Mouse (Mus musculus) ES-E14 (cell line): ENCODE measurements at regions not wholly inside any gene's neighbourhood (a gene's known extent, or its start where the extent isn't known, plus 50 kb on each side); places are given as distances from the start of the nearest gene placed in this dataset.

Experiments
- DNase-seq: peaks from one replicate; pipeline ENCODE4 v3.0.0-alpha.2; 2013; ENCODE audit warnings: low read depth, low spot score
- H3K27ac ChIP-seq: 2 replicates; pipeline ENCODE4 v1.5.1; 2012; ENCODE audit warnings: low read depth, mild to moderate bottlenecking, low read length, moderate library complexity, mixed read lengths; ENCODE audit not compliant: poor library complexity, insufficient read depth, severe bottlenecking
- H3K36me3 ChIP-seq: 2 replicates; pipeline ENCODE4 v1.6.1; 2012; ENCODE audit warnings: mild to moderate bottlenecking, low read length, moderate library complexity, mixed read lengths; ENCODE audit not compliant: control insufficient read depth, poor library complexity, insufficient read depth, severe bottlenecking
- H3K4me1 ChIP-seq, 2 experiments: fragments of 150-350 bp in 1 of 2; sonication (generic) in 1 of 2; 2 replicates each; pipeline ENCODE4 v1.6.1; 2012; ENCODE audit warnings: low read length in 2 of 2, mild to moderate bottlenecking in 1 of 2, mixed read lengths in 1 of 2; ENCODE audit not compliant: control insufficient read depth in 2 of 2, insufficient read depth in 2 of 2, poor library complexity in 1 of 2
- H3K4me3 ChIP-seq, 2 experiments: fragments of 150-350 bp in 1 of 2; sonication (generic) in 1 of 2; 2 replicates each; pipeline ENCODE4 v1.5.1; 2012; ENCODE audit warnings: low read length in 2 of 2, low read depth in 1 of 2, mild to moderate bottlenecking in 1 of 2, mixed read lengths in 1 of 2; ENCODE audit not compliant: insufficient read depth in 1 of 2, poor library complexity in 1 of 2, severe bottlenecking in 1 of 2
- H3K9ac ChIP-seq: 2 replicates; pipeline ENCODE4 v1.6.1; 2012; ENCODE audit warnings: low read depth, mild to moderate bottlenecking, low read length, mixed read lengths; ENCODE audit not compliant: poor library complexity, insufficient read depth, severe bottlenecking
- H3K9me3 ChIP-seq: fragments of 150-350 bp; sonication (generic); 2 replicates; pipeline ENCODE4 v1.6.1; 2012; ENCODE audit warnings: low read depth, mild to moderate bottlenecking, low read length; ENCODE audit not compliant: control insufficient read depth, insufficient read depth
- CHD2 ChIP-seq: IDR thresholded peaks from 2 replicates; pipeline ENCODE4 v1.6.1; 2014; ENCODE audit warnings: mild to moderate bottlenecking, low read depth, low read length, inconsistent platforms
- HCFC1 ChIP-seq: IDR thresholded peaks from 2 replicates; pipeline ENCODE4 v1.6.1; 2012; ENCODE audit warnings: low read length, inconsistent platforms, borderline replicate concordance; ENCODE audit not compliant: insufficient read depth
- MAFK ChIP-seq: IDR thresholded peaks from 2 replicates; pipeline ENCODE4 v1.6.1; 2014; ENCODE audit warnings: mild to moderate bottlenecking, low read depth, low read length, inconsistent platforms; ENCODE audit not compliant: insufficient read depth
- ZC3H11A ChIP-seq: IDR thresholded peaks from 2 replicates; pipeline ENCODE4 v1.6.1; 2012; ENCODE audit warnings: low read depth, mild to moderate bottlenecking, inconsistent platforms, low read length, borderline replicate concordance
- ZNF384 ChIP-seq: IDR thresholded peaks from 2 replicates; pipeline ENCODE4 v1.6.1; 2012; ENCODE audit warnings: low read depth, low read length, inconsistent platforms
- in situ Hi-C, 2 experiments: fragments of 600-800 bp; cut with MboI; formaldehyde crosslinking; loops; one replicate each; pipeline ENCODE4 v1.15.1; 2025; ENCODE audit warnings: low sequenced_read_pairs in 2 of 2, inconsistent platforms in 1 of 2; ENCODE audit not compliant: unreplicated experiment in 2 of 2

- DNase-seq = no peak
- no peaks in the 10 kb centered on the region for H3K9me3 ChIP-seq
- H3K4me3 ChIP-seq = no peak overlapping the region
- H3K36me3 ChIP-seq = no peaks in the 10 kb centered on the region
- H3K27ac ChIP-seq = no peak overlapping the region
- TF ChIP-seq MAFK (no peak), ZC3H11A (no peak)
- peaks cover 3 to 4% of the 10 kb centered on the region in 2 experiments; a peak in 1 of 4 replicates for H3K4me1 ChIP-seq
- in situ Hi-C loops = no loop called here
- H3K9ac ChIP-seq = no peak overlapping the region
Measured at GRCm38 (mm10) chr10:8583552-8584388, 65.1 kb upstream of the Ust start.

- Histone ChIP-seq H3K9me3 (no peaks in the 10 kb centered on the region), H3K36me3 (no peaks in the 10 kb centered on the region), H3K9ac (no peak overlapping the region), H3K4me3 (peak overlapping the region; percentile 18 to 74; a peak in 3 of 4 replicates), H3K27ac (no peak overlapping the region), H3K4me1 (peaks cover 3 to 4% of the 10 kb centered on the region in 2 experiments; a peak in 1 of 4 replicates)
- in situ Hi-C loops = no loop called here
- DNase-seq = no peak
- TF ChIP-seq ZC3H11A (no peak), ZNF384 (no peak), CHD2 (0 out of 2 replicates have a peak, but pooled peaks have one; percentile 13), MAFK (peak; percentile 78), HCFC1 (no peak)
Measured at GRCm38 (mm10) chr10:8580298-8580697, 61.7 kb upstream of the Ust start.

- H3K9ac ChIP-seq = no peak overlapping the region
- no peak for DNase-seq
- H3K4me1 ChIP-seq = no peaks in the 10 kb centered on the region
- no peak overlapping the region for H3K27ac ChIP-seq
- H3K36me3 ChIP-seq = no peaks in the 10 kb centered on the region
- no peak overlapping the region for H3K4me3 ChIP-seq
- in situ Hi-C loops = no loop called here
- no peak for TF ChIP-seq MAFK
- TF ChIP-seq ZNF384 = no peak
- no peaks in the 10 kb centered on the region for H3K9me3 ChIP-seq
Measured at GRCm38 (mm10) chr10:8577642-8578356, 59.2 kb upstream of the Ust start.
